Mouse (Mus musculus) retina, postnatal 1 day (tissue): Measurements from ENCODE around the gene B4galt3.
A peak's percentile ranks its signal among the peaks of the same experiment; 100 is the strongest.

Experiments used
- DNase-seq: peaks from one replicate; pipeline ENCODE4 v3.0.0-alpha.2; 2012

The B4galt3 gene

DNA sequence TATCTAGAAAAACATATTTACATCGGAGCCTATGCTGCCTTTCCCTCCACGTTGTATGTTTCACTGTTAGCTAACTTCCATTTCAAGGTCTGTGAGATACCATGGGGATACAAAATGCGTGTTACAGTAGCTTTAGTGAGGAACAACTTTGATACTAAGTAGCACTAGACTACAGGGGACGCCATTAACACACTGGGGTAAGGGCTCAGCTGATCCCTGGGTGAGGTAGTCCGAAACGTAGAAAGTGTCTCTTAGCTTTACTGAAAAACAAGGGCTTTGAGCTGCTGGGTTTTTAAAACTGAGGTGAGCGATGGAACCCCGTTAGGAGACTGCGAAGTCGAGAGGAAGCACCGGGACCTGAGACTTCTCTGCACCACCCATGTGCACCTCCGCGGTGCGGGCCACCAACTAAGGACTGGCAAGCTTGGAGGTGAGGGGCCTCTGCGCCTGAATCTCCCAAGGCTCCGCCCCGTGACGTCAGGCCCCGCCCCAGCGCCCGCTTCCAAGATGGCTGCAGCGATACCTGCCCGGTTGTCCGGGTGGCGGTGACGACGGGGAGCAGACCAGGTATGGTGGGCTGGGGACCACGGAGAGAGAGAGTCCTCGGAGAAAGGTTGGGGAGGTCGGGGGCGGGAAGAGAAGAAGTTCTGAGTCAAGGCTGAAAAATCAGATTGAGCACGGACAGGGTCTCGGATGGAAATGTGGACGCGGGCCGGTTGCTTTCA is at the start of gene B4galt3:
Gene B4galt3, plus strand, starts transcription at position 481 of the 725 bp plus-strand sequence.
- peak; percentile 94 for DNase-seq

DNA sequence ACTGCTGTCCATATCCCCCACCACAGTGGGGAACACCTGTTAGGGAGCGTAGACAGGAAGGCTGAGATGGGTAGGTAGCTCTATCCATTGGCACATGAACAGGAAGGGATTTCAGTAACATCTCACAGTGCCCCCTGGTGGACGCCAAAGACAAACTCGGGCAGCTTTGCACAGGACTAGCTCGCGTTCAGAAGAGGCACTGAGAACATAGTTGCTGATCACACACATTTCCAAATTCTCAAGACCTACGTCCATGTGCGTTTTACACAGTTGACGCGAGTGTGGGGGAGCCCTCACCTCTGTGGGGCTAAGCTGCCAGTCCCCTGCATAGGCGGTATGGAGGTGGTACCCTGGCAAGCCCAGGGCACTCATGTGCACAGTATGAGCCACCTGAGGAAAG is 49.3 kb upstream of the B4galt3 start:
- DNase-seq = peak; percentile 88

DNA sequence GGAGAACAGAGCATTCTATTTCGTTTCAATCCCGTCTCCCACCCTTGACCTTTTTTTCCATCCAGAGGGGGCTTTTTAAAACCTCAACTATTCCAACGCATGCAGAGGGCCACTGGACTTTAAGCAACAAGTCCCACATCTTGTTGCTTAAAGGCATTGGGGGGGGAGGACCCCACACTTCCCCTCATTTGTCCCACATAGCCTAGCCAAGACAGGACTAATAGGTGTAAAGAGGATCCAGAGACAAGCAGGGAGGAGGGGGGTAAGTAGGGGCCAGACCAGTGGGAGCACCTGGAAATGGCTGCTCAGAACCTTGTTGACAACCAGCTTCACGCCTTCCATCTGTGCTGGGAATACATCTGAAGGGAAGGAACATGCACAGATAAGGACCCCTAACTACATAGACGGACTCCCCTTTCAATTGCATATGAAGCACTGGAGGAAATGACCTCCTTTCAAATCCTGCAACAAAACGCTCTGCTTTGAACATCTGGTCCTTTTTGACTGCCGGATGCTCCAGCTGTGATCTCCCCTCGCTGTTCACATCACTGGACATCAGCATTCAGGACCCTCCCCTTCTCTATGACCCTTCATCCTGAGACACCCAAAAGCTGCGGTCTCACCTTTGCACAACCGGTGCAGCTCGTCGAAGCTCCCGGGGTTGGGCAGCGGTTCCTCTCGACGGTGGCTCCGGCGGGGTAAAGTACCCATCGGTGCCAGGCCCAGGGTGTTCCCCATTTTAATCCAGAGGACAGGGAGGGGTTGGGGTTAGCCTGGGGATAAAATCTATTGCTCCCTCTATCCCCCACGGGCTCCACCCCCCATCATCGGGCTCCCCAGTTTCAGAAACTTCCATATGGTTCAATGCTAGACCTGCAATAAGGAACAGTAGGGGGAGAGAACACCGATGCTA is 48.6 kb upstream of the B4galt3 start:
- peak; percentile 11 for DNase-seq

DNA sequence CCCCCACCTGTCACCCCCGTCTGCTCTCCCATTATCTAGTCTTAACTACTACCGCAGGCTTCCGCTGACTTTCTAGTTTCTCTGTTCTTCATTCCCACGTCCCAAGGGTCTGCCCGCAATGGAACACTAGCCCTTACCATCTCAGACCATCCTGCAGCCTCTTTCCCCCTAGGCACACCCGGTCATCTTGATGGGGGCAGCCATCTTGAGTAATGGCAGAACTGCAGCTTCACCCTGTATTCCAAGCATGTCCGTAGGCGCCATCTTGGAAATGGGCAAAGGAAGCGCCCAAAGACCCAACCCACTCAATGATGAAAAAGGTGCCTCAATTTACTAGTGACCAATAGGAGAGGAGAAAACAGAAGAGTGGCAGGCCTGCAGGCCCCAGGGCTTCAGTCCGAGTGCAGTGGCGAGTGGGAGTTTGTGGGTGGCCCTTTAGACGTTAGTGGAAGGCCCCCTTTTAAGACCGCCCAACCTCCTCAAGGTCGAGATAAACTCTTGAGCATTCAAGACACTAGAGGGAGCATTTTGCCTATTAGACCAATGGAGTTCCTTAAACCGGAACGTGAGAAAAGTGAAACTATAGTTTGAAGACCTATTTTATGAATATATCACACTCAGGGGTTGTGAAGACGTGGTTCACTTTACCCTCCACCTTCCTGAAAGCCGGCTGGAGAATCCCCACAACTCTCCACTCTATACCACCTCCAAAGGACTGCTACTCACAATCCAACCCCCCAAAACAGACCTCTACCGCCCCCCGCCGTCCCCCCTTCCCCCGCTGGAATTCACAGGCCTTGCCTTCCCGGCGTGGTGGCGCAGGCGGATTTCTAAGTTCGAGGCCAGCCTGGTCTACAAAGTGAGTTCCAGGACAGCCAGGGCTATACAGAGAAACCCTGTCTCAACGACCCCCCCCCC is 47.6 kb upstream of the B4galt3 start, which contains the start of gene Tomm40l:
Gene Tomm40l, minus strand, starts transcription at position 277 of the 918 bp plus-strand sequence.
- DNase-seq = peak; percentile 100

DNA sequence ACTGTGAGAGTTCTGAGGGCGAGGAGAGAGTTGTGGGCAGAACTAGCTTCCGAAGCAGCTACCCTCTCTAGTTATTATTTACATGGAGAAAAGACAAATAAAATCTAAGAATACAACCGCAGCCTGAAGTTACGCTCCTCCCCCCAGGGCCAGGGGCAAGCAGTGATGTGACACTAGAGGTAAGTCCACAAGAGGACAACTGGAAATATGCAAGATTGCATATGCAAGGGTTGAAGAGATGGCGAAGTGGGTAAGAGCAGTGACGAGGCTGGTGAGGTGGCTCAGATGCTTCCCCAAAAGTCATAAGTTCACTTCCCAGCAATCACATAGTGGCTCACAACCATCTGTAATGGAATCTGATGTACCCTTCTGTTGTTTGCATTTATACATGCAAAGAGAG is 47.0 kb upstream of the B4galt3 start:
- DNase-seq = no peak

DNA sequence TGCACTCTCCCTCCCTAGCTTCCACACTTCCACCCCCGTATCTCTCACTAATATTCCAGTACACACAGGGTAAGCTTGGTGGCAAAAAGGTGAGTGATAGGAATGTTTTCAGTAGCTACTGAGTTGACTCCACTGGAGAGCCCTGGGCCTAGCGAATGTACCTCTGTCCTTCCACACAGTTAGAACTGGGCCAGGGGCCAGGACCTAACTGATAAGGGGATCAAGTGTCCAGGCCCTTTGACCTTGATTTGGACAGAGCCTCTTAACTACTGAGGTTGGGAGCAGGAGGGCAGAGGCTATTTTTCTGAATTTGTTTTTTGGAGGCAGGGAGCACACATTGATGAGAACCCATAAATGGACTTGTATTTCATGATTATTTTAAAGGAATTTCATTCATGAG is 46.3 kb upstream of the B4galt3 start:
- no peak for DNase-seq

DNA sequence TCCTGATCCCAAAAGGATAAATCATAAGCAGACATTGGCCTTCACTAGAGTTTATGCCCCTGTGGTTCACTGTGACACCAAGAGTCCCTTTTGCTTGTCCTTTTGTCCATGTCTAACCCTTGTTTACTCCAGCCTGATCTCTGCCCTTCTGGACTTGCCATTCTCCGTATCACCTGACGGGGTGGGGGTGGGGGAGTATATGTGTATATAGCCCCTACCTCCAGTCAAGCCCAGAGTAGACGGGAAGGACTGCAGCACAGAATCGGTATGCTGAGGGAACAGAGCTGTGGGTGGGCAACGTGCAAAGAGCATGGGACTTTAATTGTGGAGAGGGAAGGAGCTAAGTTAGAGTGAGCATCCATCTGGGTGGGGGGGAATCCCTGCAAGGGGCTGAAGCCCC is 45.3 kb upstream of the B4galt3 start, which contains the start of gene Apoa2:
Gene Apoa2, plus strand, starts transcription at position 198 of the 400 bp plus-strand sequence.
- DNase-seq = no peak

DNA sequence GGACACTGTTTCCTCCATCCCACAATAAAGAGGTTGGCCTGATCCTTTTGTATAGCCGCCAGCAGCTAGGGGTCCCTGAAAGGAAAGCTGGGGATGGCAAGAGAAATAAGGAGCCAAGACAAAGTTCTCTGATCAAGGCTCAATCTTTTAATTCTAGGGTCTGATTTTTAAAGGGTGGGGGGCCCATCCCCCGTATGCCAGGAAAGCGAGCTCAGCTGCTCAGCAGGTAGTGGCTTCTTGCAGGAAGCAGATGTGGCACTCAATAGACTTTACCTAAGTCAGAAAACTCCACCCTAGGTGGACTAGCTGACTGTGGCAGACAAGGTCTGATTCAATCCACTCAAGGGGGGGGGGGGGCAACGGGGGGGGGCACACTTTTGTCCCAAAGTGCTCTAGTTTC is 43.3 kb upstream of the B4galt3 start:
- no peak for DNase-seq

DNA sequence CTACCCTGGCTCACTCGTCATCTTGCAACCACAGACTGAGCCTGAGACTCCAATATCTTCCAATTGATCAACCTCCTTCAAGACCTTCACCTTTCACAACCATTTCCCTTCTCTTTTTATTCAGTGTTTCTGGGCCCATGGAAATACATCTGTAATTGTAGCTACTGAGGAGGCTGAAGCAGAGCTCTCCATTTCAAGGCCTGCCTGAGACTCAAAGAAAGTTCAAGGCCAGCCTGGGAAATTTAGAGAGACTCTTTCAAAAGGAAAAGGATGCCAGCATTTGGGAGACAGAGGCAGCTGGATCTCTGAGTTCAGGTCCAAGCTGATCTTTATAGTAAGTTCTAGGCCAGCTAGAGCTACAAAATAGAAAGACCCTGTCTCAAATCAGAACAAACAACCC is 42.2 kb upstream of the B4galt3 start:
- DNase-seq = no peak

DNA sequence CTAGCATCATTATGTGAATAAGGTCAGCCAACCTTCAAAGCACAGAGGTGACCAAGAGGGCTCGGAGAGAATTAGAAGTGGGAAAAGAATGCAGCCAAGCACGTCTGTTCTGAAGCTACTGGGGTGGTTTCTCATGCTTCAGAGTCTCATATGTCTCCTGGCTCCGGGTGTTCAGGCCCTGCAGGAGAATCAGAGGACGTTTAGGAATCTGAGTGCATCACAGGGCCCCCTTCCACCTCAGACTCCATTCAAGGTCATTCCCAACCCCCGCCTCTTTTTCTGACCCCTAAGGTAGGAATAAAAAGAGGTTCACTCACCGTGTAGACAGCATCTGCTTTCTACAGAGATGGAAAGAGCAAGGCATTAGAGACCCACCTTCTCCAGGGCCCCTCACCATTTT is 40.4 kb upstream of the B4galt3 start:
- no peak for DNase-seq

DNA sequence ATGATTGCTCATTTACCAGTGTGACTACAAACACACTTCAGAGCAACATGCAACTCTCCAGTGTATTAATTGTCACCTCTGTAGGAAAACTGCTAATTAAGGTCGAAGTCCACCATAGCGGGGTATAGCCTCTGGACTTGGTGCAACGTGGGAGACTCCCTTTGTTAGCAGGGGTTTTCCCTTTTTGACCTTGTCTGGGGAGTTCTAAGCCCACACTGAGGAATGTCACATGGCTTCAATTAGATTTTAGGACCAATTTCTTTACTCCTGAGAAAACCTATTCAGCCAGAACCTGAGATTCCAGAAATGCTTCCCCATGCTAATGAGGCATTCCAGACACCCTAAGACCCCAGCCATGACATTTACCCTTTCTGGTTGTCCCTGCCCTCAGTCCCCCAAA is 39.9 kb upstream of the B4galt3 start:
- DNase-seq = peak; percentile 9

DNA sequence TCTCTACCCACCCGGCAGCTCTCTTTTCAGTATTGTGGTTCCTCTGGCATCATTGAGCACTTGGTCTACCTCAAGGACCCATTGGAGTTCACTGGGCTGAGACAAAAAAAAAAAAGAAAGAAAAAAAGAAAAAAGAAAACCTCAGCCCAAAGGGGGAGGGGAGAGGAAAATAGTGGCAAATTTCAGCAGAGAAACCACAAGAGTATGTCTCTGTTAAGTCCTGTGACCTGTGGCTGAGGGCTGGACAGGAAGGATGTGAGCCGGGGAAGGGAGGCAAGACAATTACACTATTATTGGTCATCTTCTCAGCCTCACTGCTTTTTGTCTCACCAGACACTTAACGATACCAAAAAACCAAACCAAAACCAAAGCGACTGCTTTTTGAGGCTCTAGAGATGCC is 38.3 kb upstream of the B4galt3 start:
- no peak for DNase-seq

DNA sequence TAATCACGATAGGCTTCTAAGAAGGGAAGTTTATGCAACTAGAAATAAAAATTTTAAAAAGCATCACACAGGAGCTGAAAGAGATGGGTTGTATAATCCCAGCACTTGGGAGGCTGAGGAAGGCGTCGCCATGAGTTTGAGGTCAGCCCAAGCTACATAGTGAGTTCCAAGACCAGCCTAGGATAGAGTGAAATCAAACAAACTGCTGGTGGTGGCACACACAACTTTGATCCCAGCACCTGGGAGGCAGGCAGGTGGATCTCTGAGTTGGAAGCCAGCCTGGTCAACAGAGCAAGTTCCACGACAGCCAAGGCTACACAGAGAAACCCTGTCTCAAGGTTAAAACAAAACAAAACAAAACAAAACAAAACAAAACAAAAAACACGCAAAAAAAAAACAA is 37.8 kb upstream of the B4galt3 start:
- DNase-seq = no peak

DNA sequence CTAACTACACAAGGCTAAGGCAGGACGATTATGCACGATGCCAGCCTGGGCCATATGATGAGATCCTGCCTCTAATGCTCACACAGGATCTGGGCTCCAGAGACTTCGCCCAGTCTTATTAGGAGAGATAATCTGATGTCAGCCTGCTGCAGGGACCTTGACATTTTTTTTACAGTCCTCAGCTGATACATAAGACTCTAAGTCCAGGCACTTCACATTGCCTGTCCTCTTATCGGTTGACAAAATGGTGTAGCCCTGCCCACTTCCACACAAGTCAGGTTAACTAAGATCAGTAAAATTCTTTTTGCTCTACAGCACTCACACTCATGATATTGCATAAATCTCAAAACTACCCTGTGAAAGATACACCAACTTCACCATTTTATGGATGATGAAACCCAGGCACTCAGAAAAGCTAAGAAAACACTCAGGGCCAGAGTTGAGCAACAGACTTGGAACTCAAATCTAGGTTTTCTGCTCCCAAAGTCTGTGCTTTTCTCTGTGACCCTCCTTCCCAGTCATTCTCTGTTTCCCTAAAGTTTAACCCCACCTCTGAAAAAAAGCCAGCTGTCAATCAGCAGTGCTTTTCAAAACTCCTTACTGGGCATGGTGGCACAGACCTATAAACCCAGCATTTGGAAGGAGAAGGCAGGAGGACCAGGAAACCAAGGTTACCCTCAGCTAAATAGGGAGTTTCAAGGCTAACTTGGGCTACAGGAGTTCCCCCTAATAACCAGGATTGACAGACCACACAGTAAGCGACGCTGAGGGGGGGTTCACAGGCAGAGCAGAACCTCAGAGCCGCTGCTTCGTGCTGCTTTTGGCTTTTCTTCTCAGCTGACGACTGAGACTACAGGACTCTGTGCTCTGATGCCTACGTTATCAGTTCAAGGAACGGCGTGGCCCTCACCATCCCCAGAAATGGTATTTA is 37.1 kb upstream of the B4galt3 start:
- DNase-seq = peak; percentile 18

DNA sequence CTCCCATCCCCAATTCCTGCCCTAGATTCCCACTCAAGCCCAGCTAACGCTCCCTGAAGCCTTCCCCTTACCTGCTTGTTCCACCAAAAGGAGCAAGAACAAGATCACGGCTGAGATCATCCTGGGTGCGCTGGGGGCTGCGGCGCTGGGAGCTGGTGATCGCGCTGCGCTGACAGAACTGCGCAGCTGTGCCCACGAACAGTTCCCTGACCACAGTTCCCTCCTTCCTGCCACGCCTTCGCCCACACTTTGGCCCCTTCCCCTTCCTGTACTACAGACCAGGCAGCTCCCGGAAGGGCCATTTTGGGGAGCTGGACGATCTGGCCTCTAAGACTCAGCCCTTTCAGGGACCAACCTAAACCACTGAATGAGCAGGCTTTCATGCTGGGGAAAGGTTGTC is 36.0 kb upstream of the B4galt3 start, which contains the start of gene Fcer1g:
Gene Fcer1g, minus strand, starts transcription at position 240 of the 400 bp plus-strand sequence.
- DNase-seq = no peak

DNA sequence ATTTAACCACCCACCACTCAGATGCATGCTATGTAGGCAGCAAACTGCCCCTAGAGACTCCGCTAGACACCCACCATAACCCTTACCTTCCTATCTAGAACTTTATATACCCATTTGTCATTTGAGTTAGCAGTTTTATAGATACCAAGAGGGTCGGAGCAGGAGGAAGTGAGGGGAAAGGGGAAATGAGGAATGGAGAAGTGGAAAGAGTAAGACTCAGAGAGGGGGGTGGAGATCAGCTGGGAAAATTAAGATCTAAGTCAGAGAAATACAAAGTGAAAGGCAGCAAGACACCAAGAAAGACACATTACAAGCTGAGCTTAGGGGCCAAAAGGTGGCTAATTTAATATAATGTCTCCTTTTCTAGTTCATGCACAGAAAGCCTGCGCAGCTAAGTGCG is 35.6 kb upstream of the B4galt3 start:
- no peak for DNase-seq

DNA sequence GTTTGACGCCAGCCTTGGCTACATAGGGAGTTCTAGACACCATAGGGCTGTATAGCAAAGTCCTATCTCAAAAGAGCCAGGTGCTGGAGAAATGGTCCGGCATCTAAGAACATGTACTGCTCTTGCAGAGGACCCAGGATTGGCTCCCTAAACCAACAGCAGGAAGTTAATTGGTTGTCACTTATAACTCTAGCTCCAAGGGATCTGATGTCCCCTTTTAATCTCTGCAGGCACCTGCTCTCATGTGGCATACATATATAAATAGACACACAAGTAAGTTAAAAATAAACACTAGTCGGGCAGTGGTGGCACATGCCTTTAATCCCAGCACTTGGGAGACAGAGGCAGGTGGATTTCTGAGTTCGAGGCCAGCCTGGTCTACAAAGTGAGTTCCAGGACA is 34.3 kb upstream of the B4galt3 start:
- DNase-seq = no peak

DNA sequence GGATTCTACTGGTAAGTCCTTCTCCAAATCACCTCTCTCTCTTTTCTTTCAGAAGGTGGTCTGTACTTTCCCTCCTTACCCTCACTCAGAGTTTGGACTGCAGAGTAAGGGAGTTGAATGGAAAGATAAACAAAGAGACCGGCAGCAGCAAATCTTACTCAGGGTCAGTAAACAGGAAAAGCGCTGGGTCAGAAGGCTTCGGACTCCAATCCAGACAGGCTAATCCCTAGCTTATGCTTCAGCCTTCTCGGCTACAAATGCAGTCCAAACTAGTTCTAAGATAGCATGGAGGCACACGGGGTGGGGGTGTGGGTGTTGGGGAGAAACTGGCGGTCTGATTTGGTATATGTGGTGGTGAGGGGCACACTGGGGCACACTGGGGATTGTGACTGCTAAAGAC is 32.7 kb upstream of the B4galt3 start:
- DNase-seq = no peak

DNA sequence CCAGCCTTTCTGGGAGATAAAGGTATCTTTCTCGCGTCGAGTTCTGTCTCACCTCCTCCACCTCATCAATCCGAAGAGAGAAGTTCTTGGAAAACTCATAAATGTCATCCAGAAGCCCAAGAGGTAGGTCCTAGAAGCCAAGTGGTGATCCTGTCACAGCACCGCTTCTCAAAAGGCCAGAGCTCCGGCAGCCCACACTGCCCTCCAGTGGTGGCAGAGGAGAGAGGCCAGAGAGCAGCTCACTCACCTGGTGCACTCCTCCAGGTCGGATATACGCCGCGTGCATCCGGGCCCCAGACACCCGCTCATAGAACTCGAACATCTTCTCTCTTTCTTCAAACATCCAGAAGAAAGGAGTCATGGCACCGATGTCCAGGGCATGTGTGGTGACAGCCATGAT is 31.7 kb upstream of the B4galt3 start:
- peak; percentile 65 for DNase-seq

DNA sequence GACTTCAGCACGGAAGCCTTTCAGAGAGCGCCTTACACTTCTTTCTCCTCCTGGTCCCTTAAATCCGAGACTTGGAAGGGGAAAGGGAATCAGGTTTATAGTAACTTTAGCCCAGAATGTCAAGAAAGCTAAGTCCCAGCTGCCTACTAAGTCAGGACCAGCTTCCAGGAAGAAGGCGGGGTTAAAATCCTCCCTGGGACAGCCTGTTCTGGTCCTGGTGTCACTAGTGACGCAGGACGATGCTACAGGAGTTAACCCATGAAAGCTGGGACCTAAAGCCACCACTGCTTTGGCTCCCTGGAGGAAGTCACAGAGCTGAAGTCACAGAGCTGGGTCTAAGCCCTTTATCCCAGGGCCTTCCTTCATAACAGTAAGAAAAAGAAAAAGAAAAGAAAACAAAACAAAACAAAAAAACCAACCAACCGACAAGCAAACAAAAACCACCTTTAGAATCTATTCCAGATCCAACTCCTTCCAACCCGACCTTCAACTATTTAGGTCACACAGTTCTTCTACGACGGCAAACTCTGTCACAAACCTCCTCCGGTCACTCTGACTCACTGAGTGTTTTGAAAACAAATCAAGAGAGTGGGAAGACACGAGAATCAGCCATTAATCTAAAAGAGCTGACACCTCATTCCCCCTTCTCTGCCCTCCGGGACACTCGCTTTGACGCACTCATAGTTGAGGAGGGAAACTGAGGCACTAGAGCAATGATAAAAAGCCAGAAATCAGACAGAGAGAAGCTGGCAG is 30.0 kb upstream of the B4galt3 start:
- no peak for DNase-seq

DNA sequence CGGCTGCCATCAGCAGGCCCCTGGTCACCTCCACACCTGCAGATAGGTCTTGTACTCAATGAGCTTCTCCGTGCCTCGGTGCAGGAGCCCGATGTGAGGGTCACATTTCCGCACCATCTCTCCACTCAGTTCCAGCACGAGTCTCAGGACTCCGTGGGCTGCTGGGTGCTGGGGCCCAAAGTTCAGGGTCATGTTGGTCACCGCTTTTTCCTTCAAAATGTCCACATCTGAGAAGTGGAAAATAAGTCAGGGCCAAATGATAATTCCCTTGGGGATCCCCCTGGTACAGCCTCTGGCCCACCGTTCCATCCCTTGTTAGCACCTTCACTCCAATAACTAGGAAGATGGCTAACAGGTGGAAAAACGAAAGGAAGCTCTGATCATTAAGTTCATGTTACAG is 29.2 kb upstream of the B4galt3 start:
- DNase-seq = no peak
